Mouse (Mus musculus) adrenal gland (tissue): ENCODE results near the gene Hoxc13.

Experiments used
- microRNA-seq, 2 experiments: library from miRNA; unstranded; fragments of <30 nt; microRNA quantifications; one replicate each; pipeline ENCODE4; 2019

Gene Hoxc13

Small RNA genes within 50 kb of the gene (microRNA-seq; reads per million reads assigned to microRNA genes)
- 188 to 200 reads per million in 2 experiments for gene Mir196a-2
